Mouse (Mus musculus) heart, postnatal 0 days (tissue): ENCODE results near the gene Il1f9. TPM values are rescaled to one million over a fixed set of nuclear protein-coding genes. Genes with fewer than 3 reads are reported as not detected.

Experiments used
- ATAC-seq: fragments of 200-750 bp; cut with Nextera tagmentation; 2 replicates; pipeline ENCODE4 v1.8.0; 2017; ENCODE audit warnings: low read depth, moderate number of reproducible peaks, moderate library complexity; ENCODE audit not compliant: insufficient read depth
- DNase-seq: peaks from one replicate; pipeline ENCODE4 v3.0.0-alpha.2; 2016; ENCODE audit warnings: low spot score
- H3K27ac ChIP-seq: fragments of 300-500 bp; sonication (generic); 2 replicates; pipeline ENCODE4 v1.5.1; 2014; ENCODE audit warnings: low read depth, mild to moderate bottlenecking
- H3K27me3 ChIP-seq: fragments of 300-500 bp; sonication (generic); 2 replicates; pipeline ENCODE4 v1.6.1; 2014; ENCODE audit warnings: low read length, mixed read lengths; ENCODE audit not compliant: control insufficient read depth, insufficient read depth
- H3K36me3 ChIP-seq: fragments of 300-500 bp; sonication (generic); replicated peaks from 2 replicates; pipeline ENCODE4 v1.6.1; 2014; ENCODE audit warnings: low read length, mixed read lengths; ENCODE audit not compliant: control insufficient read depth, insufficient read depth
- H3K4me1 ChIP-seq: fragments of 300-500 bp; sonication (generic); 2 replicates; pipeline ENCODE4 v1.6.1; 2014; ENCODE audit warnings: antibody characterized with exemption; ENCODE audit not compliant: control insufficient read depth, insufficient read depth
- H3K4me2 ChIP-seq: fragments of 300-500 bp; sonication (generic); 2 replicates; pipeline ENCODE4 v1.6.1; 2014; ENCODE audit warnings: low read depth, mild to moderate bottlenecking, low read length, moderate library complexity
- H3K4me3 ChIP-seq: fragments of 300-500 bp; sonication (generic); 2 replicates; pipeline ENCODE4 v1.5.1; 2014; ENCODE audit warnings: low read depth, low read length
- H3K9ac ChIP-seq: fragments of 300-500 bp; sonication (generic); replicated peaks from 2 replicates; pipeline ENCODE4 v1.6.1; 2014; ENCODE audit warnings: low read depth, low read length, mixed read lengths
- H3K9me3 ChIP-seq: fragments of 300-500 bp; sonication (generic); replicated peaks from 2 replicates; pipeline ENCODE4 v1.6.1; 2016; ENCODE audit warnings: low read length; ENCODE audit not compliant: control insufficient read depth
- CTCF ChIP-seq: IDR thresholded peaks from 2 replicates; pipeline ENCODE4 v1.5.1; 2016; ENCODE audit warnings: antibody characterized with exemption, control low read depth, low read depth
- EP300 ChIP-seq: IDR thresholded peaks from 2 replicates; pipeline ENCODE4 v1.6.1; 2016; ENCODE audit warnings: antibody characterized with exemption, low read depth
- WGBS: fragments of 180-500 bp; shearing (Covaris S2); extraction: QIAGEN DNeasy Blood & Tissue Kit; methylation state at CpG from one replicate; pipeline ENCODE4 v1.1.7; 2014; 5-methylcytosine and 5-hydroxymethylcytosine counted together
- polyA plus RNA-seq: library from polyadenylated mRNA; unstranded; fragments of >200 nt; fragmentation: Nextera tagmentation; extraction: Ambion mirVana; gene quantifications from 2 replicates; pipeline ENCODE4 v1.2.1, GENCODE M21; 2015
- total RNA-seq: library from RNA; depleted of rRNA; stranded (reverse); fragments of >200 nt; gene quantifications from 2 replicates; pipeline ENCODE4 v1.2.3, GENCODE M21; 2014; ENCODE audit warnings: low replicate concordance; rRNA removed

Il1f9 gene
- total and polyA plus RNA-seq, 2 experiments from 2014 or later: 0.10 TPM; not detected in 1

GRCm38 (mm10) chr2:24187585-24187984, 1.3 kb downstream of the Il1f9 start:
- ATAC-seq (no peak), DNase-seq (no peak)
- TF ChIP-seq EP300 (no peak), CTCF (no peak)
- H3K36me3 ChIP-seq: no peaks in the 10 kb centered on the region
- no peak overlapping the region for H3K27ac ChIP-seq
- H3K9me3 ChIP-seq: no peaks in the 10 kb centered on the region
- H3K4me1 ChIP-seq: no peaks in the 10 kb centered on the region
- no peak overlapping the region for H3K4me3 ChIP-seq
- H3K4me2 ChIP-seq: no peak overlapping the region
- no peak overlapping the region for H3K9ac ChIP-seq
- WGBS: 64% methylated on average over 6 of the region's 6 CpGs
- no peaks in the 10 kb centered on the region for H3K27me3 ChIP-seq

- no peak overlapping the region for H3K4me3 ChIP-seq
- TF ChIP-seq CTCF: no peak; the same call in 1 of the 2 replicates
- H3K9me3 ChIP-seq: no peaks in the 10 kb centered on the region
- no peaks in the 10 kb centered on the region for H3K4me1 ChIP-seq
- DNase-seq (no peak), ATAC-seq (no peak)
- no peaks in the 10 kb centered on the region for H3K27me3 ChIP-seq
- 48% methylated on average over 1 of the region's 1 CpGs for WGBS
- H3K4me2 ChIP-seq: no peak overlapping the region
- H3K27ac ChIP-seq: no peak overlapping the region
- H3K9ac ChIP-seq: no peak overlapping the region
- H3K36me3 ChIP-seq: no peaks in the 10 kb centered on the region
These were observed 1.9 kb downstream of the Il1f9 start for GRCm38 (mm10) chr2:24188189-24188588.

- Histone ChIP-seq H3K4me3 (no peak within 1 kb of the TSS), H3K9me3 (no peaks in the 10 kb centered on the region), H3K27ac (no peak within 1 kb of the TSS), H3K4me2 (no peak within 1 kb of the TSS), H3K36me3 (no peaks in the 10 kb centered on the region), H3K4me1 (no peaks in the 10 kb centered on the region), H3K9ac (no peak within 1 kb of the TSS), H3K27me3 (no peaks in the 10 kb centered on the region)
- ATAC-seq (no peak), DNase-seq (no peak)
- TF ChIP-seq EP300 (no peak), CTCF (no peak)
- WGBS: 65% methylated on average over 2 of the region's 2 CpGs
These were observed 28.8 kb downstream of the Il1f9 start, which contains the start of gene Il1f6 for GRCm38 (mm10) chr2:24215118-24215517. Gene Il1f6 (plus strand): TSS chr2:24215418.

GRCm38 (mm10) chr2:24227191-24227590, 40.9 kb downstream of the Il1f9 start:
- no peak overlapping the region for H3K9ac ChIP-seq
- no peak for TF ChIP-seq EP300
- no peak for TF ChIP-seq CTCF
- no peak overlapping the region for H3K4me2 ChIP-seq
- ATAC-seq (no peak), DNase-seq (no peak)
- H3K4me3 ChIP-seq: no peak overlapping the region
- no peak overlapping the region for H3K27ac ChIP-seq
- WGBS: 50% methylated on average over 2 of the region's 2 CpGs
- H3K27me3 ChIP-seq: no peaks in the 10 kb centered on the region
- no peaks in the 10 kb centered on the region; the same call in 1 of the 2 replicates for H3K9me3 ChIP-seq
- no peaks in the 10 kb centered on the region for H3K36me3 ChIP-seq
- H3K4me1 ChIP-seq: no peaks in the 10 kb centered on the region

Other genes with a start within 250 kb of the Il1f9 start
- 2.2 and 7.1 TPM in 2 replicates for gene Hnmt, start 137.1 kb upstream of the Il1f9 start, total RNA-seq
- gene Hnmt, start 137.1 kb upstream of the Il1f9 start, polyA plus RNA-seq: 8.2 and 9.9 TPM in 2 replicates
- not detected in 2 replicates for gene Tbpl2, start 89.9 kb upstream of the Il1f9 start, total RNA-seq
- not detected in 2 replicates for gene Tbpl2, start 89.9 kb upstream of the Il1f9 start, polyA plus RNA-seq
- not detected in 2 replicates for gene Il1f8, start 33.3 kb upstream of the Il1f9 start, total RNA-seq
- not detected in 2 replicates for gene Il1f8, start 33.3 kb upstream of the Il1f9 start, polyA plus RNA-seq
- gene Il1f6, start 28.9 kb downstream of the Il1f9 start, total RNA-seq: not detected in 2 replicates
- not detected in 2 replicates for gene Il1f6, start 28.9 kb downstream of the Il1f9 start, polyA plus RNA-seq
- gene Il1f5, start 90.5 kb downstream of the Il1f9 start, total RNA-seq: not detected in 2 replicates
- not detected in 2 replicates for gene Il1f5, start 90.5 kb downstream of the Il1f9 start, polyA plus RNA-seq
- not detected in 2 replicates for gene Il1f10, start 104.7 kb downstream of the Il1f9 start, total RNA-seq
- not detected in 2 replicates for gene Il1f10, start 104.7 kb downstream of the Il1f9 start, polyA plus RNA-seq
- 0.08 and 0.46 TPM in 2 replicates for gene Il1rn, start 150.4 kb downstream of the Il1f9 start, total RNA-seq
- 0.19 and 0.51 TPM in 2 replicates for gene Il1rn, start 150.4 kb downstream of the Il1f9 start, polyA plus RNA-seq
- 0.99 and 1.2 TPM in 2 replicates for gene Psd4, start 181.1 kb downstream of the Il1f9 start, total RNA-seq
- gene Psd4, start 181.1 kb downstream of the Il1f9 start, polyA plus RNA-seq: 0.68 and 0.77 TPM in 2 replicates